Mouse (Mus musculus) CH12.LX (cell line): ENCODE measurements at regions not wholly inside any gene's neighbourhood (a gene's known extent, or its start where the extent isn't known, plus 50 kb on each side); places are given as distances from the start of the nearest gene placed in this dataset.

Experiments
- CTCF ChIP-seq, 2 experiments: IDR thresholded peaks in 1 of 2; conservative IDR thresholded peaks in 1 of 2; 2 replicates each; pipeline ENCODE4 v1.5.1; 2011 to 2012; ENCODE audit warnings: low read depth in 2 of 2, low read length in 2 of 2, improper control_type of control experiment in 1 of 2, inconsistent platforms in 1 of 2, mild to moderate bottlenecking in 1 of 2, moderate library complexity in 1 of 2
- POLR2A ChIP-seq: IDR thresholded peaks from 2 replicates; pipeline ENCODE4 v1.6.1; 2011; ENCODE audit warnings: low read depth, mild to moderate bottlenecking, improper control_type of control experiment, low read length
- TBP ChIP-seq: conservative IDR thresholded peaks from 2 replicates; pipeline ENCODE4 v1.6.1; 2011; ENCODE audit warnings: low read depth, low read length, improper control_type of control experiment

DNA sequence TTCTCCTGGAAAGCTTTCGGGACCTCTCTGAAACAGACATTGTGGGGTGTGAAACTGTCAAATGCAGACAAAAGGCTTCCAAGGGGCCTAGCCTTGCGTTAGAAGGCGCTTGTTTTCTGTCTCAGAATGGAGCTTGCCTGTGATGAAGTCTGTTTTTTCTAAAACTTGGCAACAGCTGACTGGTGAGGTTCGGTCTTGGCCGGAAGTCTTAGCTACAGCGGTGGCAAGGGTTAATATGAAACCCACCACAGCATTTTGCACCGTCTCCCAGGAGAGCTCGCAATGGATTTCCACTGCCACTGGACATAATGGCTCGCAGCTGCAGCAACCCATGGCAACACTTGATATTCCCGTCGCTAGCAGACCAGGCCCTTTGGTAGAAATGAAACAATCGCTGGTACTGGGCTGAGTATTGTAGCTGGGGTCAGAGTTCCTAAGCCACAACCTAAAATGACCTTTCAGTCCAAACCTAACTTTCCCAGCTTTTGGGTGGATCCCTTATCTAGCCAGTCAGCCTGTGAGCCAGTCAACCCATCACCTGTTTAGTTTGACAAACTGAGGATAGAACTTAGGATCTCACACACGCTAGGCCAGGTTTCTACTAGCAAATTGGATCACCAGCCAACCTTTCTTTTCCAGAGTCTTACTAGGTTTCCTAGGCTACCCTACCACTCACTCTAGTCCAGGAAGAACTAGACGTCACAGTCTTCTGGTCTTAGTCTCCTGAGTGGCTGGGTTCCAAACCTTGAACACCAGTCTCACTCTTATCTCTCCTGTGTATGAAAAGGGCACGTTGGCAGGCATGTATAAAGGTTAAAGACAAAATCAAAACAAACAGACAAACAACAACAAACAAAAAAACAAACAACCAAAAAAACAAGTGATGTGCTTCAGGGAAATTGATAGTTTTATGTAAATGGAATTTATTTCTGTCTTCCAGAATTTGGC is 592.7 kb downstream of the Kcnj2 start:
- TF ChIP-seq POLR2A (no peak), TBP (no peak), CTCF (conservative IDR thresholded peaks at IDR 0.05 in 1 of 2, IDR thresholded peaks at IDR 0.05 in 1 of 2; ENCODE audit: low read depth in 2 of 2, low read length in 2 of 2) (no peak)
